Mouse (Mus musculus) small intestine, adult 2 months (tissue): ENCODE data around the gene Spns1. TPM values are rescaled to one million over a fixed set of nuclear protein-coding genes. Genes with fewer than 3 reads are reported as not detected.

ENCODE experiments used
- H3K27ac ChIP-seq: fragments of 200-500 bp; 2 replicates; pipeline ENCODE4 v1.5.1; 2012; ENCODE audit warnings: low read depth, low read length, control low read depth, inconsistent platforms; ENCODE audit not compliant: insufficient read depth
- H3K27me3 ChIP-seq: fragments of 200-500 bp; 2 replicates; pipeline ENCODE4 v1.6.1; 2012; ENCODE audit warnings: mild to moderate bottlenecking, moderate library complexity, low read length, inconsistent platforms; ENCODE audit not compliant: control insufficient read depth, insufficient read depth
- H3K36me3 ChIP-seq: fragments of 200-500 bp; 2 replicates; pipeline ENCODE4 v1.6.1; 2012; ENCODE audit warnings: mild to moderate bottlenecking, low read length, control low read depth, inconsistent platforms; ENCODE audit not compliant: control insufficient read depth, insufficient read depth
- H3K4me1 ChIP-seq: fragments of 200-500 bp; 2 replicates; pipeline ENCODE4 v1.6.1; 2012; ENCODE audit warnings: low read length, inconsistent platforms, mixed read lengths; ENCODE audit not compliant: control insufficient read depth, insufficient read depth, insufficient read length
- H3K4me3 ChIP-seq: fragments of 200-500 bp; 2 replicates; pipeline ENCODE4 v1.5.1; 2012; ENCODE audit warnings: low read depth, mild to moderate bottlenecking, control low read depth, inconsistent platforms, low read length, moderate library complexity
- CTCF ChIP-seq: fragments of 200-500 bp; IDR thresholded peaks from 2 replicates; pipeline ENCODE4 v1.5.1; 2012; ENCODE audit warnings: low read depth, mild to moderate bottlenecking, control low read depth, inconsistent platforms, low read length, moderate library complexity, mixed read lengths; ENCODE audit not compliant: insufficient replicate concordance, insufficient read length; ENCODE audit errors: extremely low read depth
- POLR2A ChIP-seq: fragments of 200-500 bp; IDR thresholded peaks from 2 replicates; pipeline ENCODE4 v1.6.1; 2012; ENCODE audit warnings: low read depth, mild to moderate bottlenecking, control low read depth, inconsistent platforms, low read length, moderate library complexity
- WGBS: fragments of 180-500 bp; shearing (Covaris S2); methylation state at CpG from one replicate; pipeline ENCODE4 v1.1.7; 2018; 5-methylcytosine and 5-hydroxymethylcytosine counted together
- polyA plus RNA-seq: library from polyadenylated mRNA; depleted of rRNA; stranded (reverse); fragments of >200 nt; gene quantifications from 2 replicates; pipeline ENCODE4 v1.2.3, GENCODE M21; 2012

Spns1 gene
- polyA plus RNA-seq, 1 experiment, result 149 TPM

GRCm38 (mm10) chr7:126373007-126373406 is 4.2 kb downstream of the Spns1 start:
- Histone ChIP-seq H3K4me3 (no peak overlapping the region), H3K36me3 (peaks cover 40% of the 10 kb centered on the region), H3K4me1 (peaks cover 5% of the 10 kb centered on the region; the same call in 1 of the 2 replicates), H3K27ac (no peak overlapping the region), H3K27me3 (no peaks in the 10 kb centered on the region)
- 84% methylated on average over 9 of the region's 9 CpGs for WGBS
- TF ChIP-seq POLR2A (no peak), CTCF (no peak)

- Histone ChIP-seq H3K27ac (peak within 1 kb of the TSS; percentile 13), H3K36me3 (peaks cover 38% of the 10 kb centered on the region), H3K27me3 (no peaks in the 10 kb centered on the region), H3K4me1 (no peaks in the 10 kb centered on the region), H3K4me3 (peak within 1 kb of the TSS; percentile 56)
- 66% methylated on average over 13 of the region's 13 CpGs for WGBS
- TF ChIP-seq CTCF (no peak), POLR2A (no peak)
These were observed 7.9 kb downstream of the Spns1 start, which contains the start of gene Lat for GRCm38 (mm10) chr7:126369393-126369792. Gene Lat (minus strand): TSS chr7:126369570.

- Histone ChIP-seq H3K4me1 (no peaks in the 10 kb centered on the region), H3K36me3 (peaks cover 34% of the 10 kb centered on the region), H3K27ac (peak overlapping the region; percentile 5; the same call in 1 of the 2 replicates), H3K27me3 (no peaks in the 10 kb centered on the region), H3K4me3 (peak overlapping the region; percentile 56)
- WGBS, result 77% methylated on average over 8 of the region's 8 CpGs
- TF ChIP-seq POLR2A (no peak), CTCF (no peak)
These were observed 8.9 kb downstream of the Spns1 start for GRCm38 (mm10) chr7:126368367-126368766.

- Histone ChIP-seq H3K27me3 (no peaks in the 10 kb centered on the region), H3K4me1 (no peaks in the 10 kb centered on the region), H3K4me3 (0 out of 2 replicates have a peak overlapping the region, but pooled peaks have one; percentile 16), H3K36me3 (peaks cover 28% of the 10 kb centered on the region), H3K27ac (no peak overlapping the region)
- TF ChIP-seq CTCF, result no peak
- TF ChIP-seq POLR2A, result no peak
- WGBS, result 82% methylated on average over 10 of the region's 10 CpGs
These were observed 9.6 kb downstream of the Spns1 start for GRCm38 (mm10) chr7:126367636-126368035.

GRCm38 (mm10) chr7:126363038-126363437 is 14.2 kb downstream of the Spns1 start:
- Histone ChIP-seq H3K27me3 (no peaks in the 10 kb centered on the region; the same call in 1 of the 2 replicates), H3K27ac (no peak overlapping the region), H3K4me3 (no peak overlapping the region), H3K36me3 (no peaks in the 10 kb centered on the region), H3K4me1 (no peaks in the 10 kb centered on the region)
- 75% methylated on average over 6 of the region's 6 CpGs for WGBS
- TF ChIP-seq POLR2A, result no peak

- Histone ChIP-seq H3K4me1 (0 out of 2 replicates have a peak, but pooled peaks cover 3% of the 10 kb centered on the region), H3K27me3 (no peaks in the 10 kb centered on the region; the same call in 1 of the 2 replicates), H3K4me3 (no peak overlapping the region), H3K36me3 (no peaks in the 10 kb centered on the region), H3K27ac (no peak overlapping the region)
- no peak for TF ChIP-seq POLR2A
- no peak for TF ChIP-seq CTCF
- 52% methylated on average over 13 of the region's 13 CpGs for WGBS
These were observed 18.2 kb downstream of the Spns1 start for GRCm38 (mm10) chr7:126359049-126359448.

GRCm38 (mm10) chr7:126358413-126358812 is 18.8 kb downstream of the Spns1 start:
- H3K4me1 ChIP-seq, result 0 out of 2 replicates have a peak, but pooled peaks cover 3% of the 10 kb centered on the region
- no peak overlapping the region for H3K4me3 ChIP-seq
- H3K27me3 ChIP-seq, result no peaks in the 10 kb centered on the region; the same call in 1 of the 2 replicates
- H3K27ac ChIP-seq, result no peak overlapping the region
- 94% methylated on average over 9 of the region's 9 CpGs for WGBS
- TF ChIP-seq POLR2A (no peak), CTCF (no peak)
- no peaks in the 10 kb centered on the region for H3K36me3 ChIP-seq

- Histone ChIP-seq H3K4me1 (0 out of 2 replicates have a peak, but pooled peaks cover 3% of the 10 kb centered on the region), H3K4me3 (no peak overlapping the region), H3K27me3 (no peaks in the 10 kb centered on the region; the same call in 1 of the 2 replicates), H3K36me3 (no peaks in the 10 kb centered on the region), H3K27ac (no peak overlapping the region)
- WGBS, result 81% methylated on average over 6 of the region's 6 CpGs
- no peak for TF ChIP-seq POLR2A
- no peak for TF ChIP-seq CTCF
These were observed 19.4 kb downstream of the Spns1 start for GRCm38 (mm10) chr7:126357838-126358237.
